Comparison of ENCODE assay signal across 1 mouse cellular context in the genomic region with DNA sequence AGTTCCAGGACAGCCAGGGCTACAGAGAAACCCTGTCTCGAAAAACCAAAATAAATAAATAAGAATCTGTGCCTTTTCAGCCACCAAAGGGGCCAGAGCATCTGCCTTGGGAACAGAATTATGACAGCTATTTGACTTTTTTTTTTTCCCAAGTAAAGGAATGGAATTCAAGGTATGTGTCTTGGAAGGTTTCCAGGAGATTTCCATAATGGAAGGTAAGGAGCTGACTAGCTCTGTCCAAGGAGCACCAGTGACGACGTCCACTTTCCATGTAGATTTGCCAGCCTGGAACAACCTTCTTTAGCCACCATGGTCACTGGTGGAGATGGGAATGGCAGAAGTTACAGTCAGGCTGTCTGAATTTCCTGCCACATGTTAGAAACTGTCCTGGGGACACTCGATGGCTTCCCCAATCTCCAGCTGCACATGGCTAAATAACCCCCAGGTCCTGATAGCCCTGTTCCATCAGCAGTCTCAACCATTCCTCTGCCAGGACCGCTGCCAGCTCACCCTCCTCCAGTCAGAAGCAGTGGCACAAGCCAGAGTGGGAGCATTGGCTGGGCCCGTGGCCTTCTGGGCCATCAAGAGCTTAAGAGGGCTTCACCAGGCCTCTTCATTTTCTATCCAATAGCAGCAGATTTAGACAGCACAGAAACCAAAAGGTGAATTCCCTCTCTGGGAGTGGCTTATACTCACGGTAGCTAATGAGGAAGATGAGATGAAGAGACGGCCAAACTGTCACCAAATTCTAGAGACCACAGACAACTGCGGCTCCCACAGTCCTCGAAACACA.
A peak's percentile ranks its signal among the peaks of the same experiment; 100 is the strongest.
TF ChIP-seq lines count a peak whose summit lies in the region.

No protein-coding gene starts in this region.

TF ChIP-seq in CH12.LX, 34 proteins besides CTCF, POLR2A, EP300 and RAD21 (continued from another document):
- peak; percentile 45; the same call in 1 of the 2 replicates for TF ChIP-seq NELFE (IDR thresholded peaks at IDR 0.05; ENCODE audit: low read depth, low read length)
- TF ChIP-seq JUND (conservative IDR thresholded peaks at IDR 0.05; ENCODE audit: low read depth, low read length), result no peak
- TF ChIP-seq ELF1 (IDR thresholded peaks at IDR 0.05; ENCODE audit: low read depth, low read length), result peak; percentile 50; the same call in 1 of the 2 replicates
- TF ChIP-seq SIN3A (IDR thresholded peaks at IDR 0.05; ENCODE audit: low read length), result no peak
- no peak for TF ChIP-seq UBTF (IDR thresholded peaks at IDR 0.05; ENCODE audit: low read depth, low read length)
- TF ChIP-seq MEF2A (IDR thresholded peaks at IDR 0.05; ENCODE audit: borderline replicate concordance, low read depth, low read length), result 0 out of 2 replicates have a peak, but pooled peaks have one; percentile 25
